Mouse (Mus musculus) intestine, postnatal 0 days (tissue): ENCODE measurements around the gene Gabrb1. TPM values are rescaled to one million over a fixed set of nuclear protein-coding genes. Genes with fewer than 3 reads are reported as not detected.

ENCODE experiments used
- ATAC-seq: fragments of 200-750 bp; cut with Nextera tagmentation; 2 replicates; pipeline ENCODE4 v1.8.0; 2017; ENCODE audit warnings: mild to moderate bottlenecking, moderate TSS enrichment, moderate library complexity
- H3K27ac ChIP-seq: fragments of 300-500 bp; sonication (generic); 2 replicates; pipeline ENCODE4 v1.5.1; 2014; ENCODE audit warnings: mild to moderate bottlenecking, low read depth, low read length, moderate library complexity
- H3K27me3 ChIP-seq: fragments of 300-500 bp; sonication (generic); replicated peaks from 2 replicates; pipeline ENCODE4 v1.6.1; 2014; ENCODE audit warnings: low read length, mixed read lengths; ENCODE audit not compliant: control insufficient read depth, insufficient read depth
- H3K36me3 ChIP-seq: fragments of 300-500 bp; sonication (generic); 2 replicates; pipeline ENCODE4 v1.6.1; 2014; ENCODE audit warnings: mild to moderate bottlenecking, moderate library complexity; ENCODE audit not compliant: control insufficient read depth, insufficient read depth
- H3K4me1 ChIP-seq: fragments of 300-500 bp; sonication (generic); replicated peaks from 2 replicates; pipeline ENCODE4 v1.6.1; 2014; ENCODE audit warnings: antibody characterized with exemption, low read length, mixed read lengths; ENCODE audit not compliant: control insufficient read depth, insufficient read depth
- H3K4me2 ChIP-seq: fragments of 300-500 bp; sonication (generic); replicated peaks from 2 replicates; pipeline ENCODE4 v1.6.1; 2014; ENCODE audit warnings: low read depth, mild to moderate bottlenecking, moderate library complexity
- H3K4me3 ChIP-seq: fragments of 300-500 bp; sonication (generic); 2 replicates; pipeline ENCODE4 v1.5.1; 2014; ENCODE audit warnings: low read depth, low read length
- H3K9ac ChIP-seq: fragments of 300-500 bp; sonication (generic); 2 replicates; pipeline ENCODE4 v1.6.1; 2014; ENCODE audit warnings: mild to moderate bottlenecking, low read depth, low read length
- H3K9me3 ChIP-seq: fragments of 300-500 bp; sonication (generic); 2 replicates; pipeline ENCODE4 v1.6.1; 2016; ENCODE audit warnings: mixed run types; ENCODE audit not compliant: control insufficient read depth
- CTCF ChIP-seq: sonication (generic); IDR thresholded peaks from 2 replicates; pipeline ENCODE4 v1.5.1; 2016; ENCODE audit warnings: low read depth, mild to moderate bottlenecking, control low read depth, antibody characterized with exemption, moderate library complexity
- WGBS: fragments of 180-500 bp; shearing (Covaris S2); extraction: QIAGEN DNeasy Blood & Tissue Kit; methylation state at CpG from one replicate; pipeline ENCODE4 v1.1.7; 2014; 5-methylcytosine and 5-hydroxymethylcytosine counted together
- polyA plus RNA-seq: library from polyadenylated mRNA; unstranded; fragments of >200 nt; fragmentation: Nextera tagmentation; extraction: Ambion mirVana; gene quantifications from 2 replicates; pipeline ENCODE4 v1.2.1, GENCODE M21; 2015

Gene Gabrb1
- polyA plus RNA-seq, 1 experiment from 2014 or later, result 0.16 TPM

GRCm38 (mm10) chr5:71648108-71648507 lies 9.8 kb upstream of the Gabrb1 start:
- no peak overlapping the region for H3K9ac ChIP-seq
- no peaks in the 10 kb centered on the region for H3K36me3 ChIP-seq
- TF ChIP-seq CTCF, result no peak
- 82% methylated on average over 2 of the region's 2 CpGs for WGBS
- no peaks in the 10 kb centered on the region for H3K27me3 ChIP-seq
- H3K9me3 ChIP-seq, result no peaks in the 10 kb centered on the region
- no peak overlapping the region for H3K4me2 ChIP-seq
- no peak overlapping the region for H3K27ac ChIP-seq
- no peak for ATAC-seq
- no peak overlapping the region for H3K4me3 ChIP-seq
- H3K4me1 ChIP-seq, result no peaks in the 10 kb centered on the region

GRCm38 (mm10) chr5:71654056-71654455 lies 3.9 kb upstream of the Gabrb1 start:
- no peak overlapping the region for H3K4me3 ChIP-seq
- no peak overlapping the region for H3K4me2 ChIP-seq
- WGBS, result 67% methylated on average over 5 of the region's 5 CpGs
- no peak overlapping the region for H3K9ac ChIP-seq
- H3K4me1 ChIP-seq, result no peaks in the 10 kb centered on the region
- H3K36me3 ChIP-seq, result no peaks in the 10 kb centered on the region
- no peak for ATAC-seq
- TF ChIP-seq CTCF, result no peak
- H3K27ac ChIP-seq, result no peak overlapping the region
- H3K27me3 ChIP-seq, result peaks cover 23% of the 10 kb centered on the region
- no peaks in the 10 kb centered on the region for H3K9me3 ChIP-seq

- Histone ChIP-seq H3K4me3 (peak overlapping the region; percentile 46; the same call in 1 of the 2 replicates), H3K36me3 (no peaks in the 10 kb centered on the region), H3K9me3 (no peaks in the 10 kb centered on the region), H3K4me2 (no peak overlapping the region; the same call in 1 of the 2 replicates), H3K27me3 (peaks cover 23% of the 10 kb centered on the region), H3K4me1 (no peaks in the 10 kb centered on the region), H3K27ac (no peak overlapping the region), H3K9ac (no peak overlapping the region)
- no peak for ATAC-seq
- 12% methylated on average over 10 of the region's 10 CpGs for WGBS
- no peak for TF ChIP-seq CTCF
Observed at GRCm38 (mm10) chr5:71656771-71657170, 1.1 kb upstream of the Gabrb1 start.

- Histone ChIP-seq H3K27ac (no peak within 1 kb of the TSS), H3K9ac (no peak within 1 kb of the TSS), H3K9me3 (no peaks in the 10 kb centered on the region), H3K27me3 (peaks cover 23% of the 10 kb centered on the region), H3K36me3 (no peaks in the 10 kb centered on the region), H3K4me1 (no peaks in the 10 kb centered on the region), H3K4me3 (peak within 1 kb of the TSS; percentile 46), H3K4me2 (peak within 1 kb of the TSS; percentile 84)
- no peak for ATAC-seq
- TF ChIP-seq CTCF, result no peak
- 1% methylated on average over 15 of the region's 15 CpGs for WGBS
Observed at GRCm38 (mm10) chr5:71658115-71658497, 193 bp downstream of the Gabrb1 start, which contains the start of gene Gabra4. Gene Gabra4, minus strand, starts transcription at chr5:71658308.

- H3K36me3 ChIP-seq, result no peaks in the 10 kb centered on the region
- no peak overlapping the region for H3K27ac ChIP-seq
- 47% methylated on average over 4 of the region's 4 CpGs for WGBS
- no peaks in the 10 kb centered on the region for H3K4me1 ChIP-seq
- no peak overlapping the region for H3K4me3 ChIP-seq
- no peak for ATAC-seq
- no peaks in the 10 kb centered on the region for H3K9me3 ChIP-seq
- H3K4me2 ChIP-seq, result no peak overlapping the region
- no peak overlapping the region for H3K9ac ChIP-seq
- no peaks in the 10 kb centered on the region for H3K27me3 ChIP-seq
- TF ChIP-seq CTCF, result no peak
Observed at GRCm38 (mm10) chr5:71665593-71665992, 7.7 kb downstream of the Gabrb1 start.

- Histone ChIP-seq H3K4me3 (peak overlapping the region; percentile 40), H3K4me2 (peak overlapping the region; percentile 75), H3K27me3 (peaks cover 15% of the 10 kb centered on the region), H3K4me1 (0 out of 2 replicates have a peak, but pooled peaks cover 3% of the 10 kb centered on the region), H3K27ac (no peak overlapping the region), H3K9ac (no peak overlapping the region), H3K9me3 (no peaks in the 10 kb centered on the region), H3K36me3 (no peaks in the 10 kb centered on the region)
- ATAC-seq, result no peak
- under 1% methylated on average over 19 of the region's 19 CpGs for WGBS
- TF ChIP-seq CTCF, result no peak
Observed at GRCm38 (mm10) chr5:71699696-71700467, 42.0 kb downstream of the Gabrb1 start.
